Mouse (Mus musculus) thymus, adult 2 months (tissue): Measurements from ENCODE around the gene Slc7a9.

ENCODE experiments used
- CTCF ChIP-seq: fragments of 200-500 bp; IDR thresholded peaks from 2 replicates; pipeline ENCODE4 v1.5.1; 2012; ENCODE audit warnings: mild to moderate bottlenecking, control low read depth, low read length, moderate library complexity, borderline replicate concordance; ENCODE audit not compliant: control insufficient read depth, poor library complexity, insufficient read depth; ENCODE audit errors: extremely low read depth
- POLR2A ChIP-seq: fragments of 200-500 bp; IDR thresholded peaks from 2 replicates; pipeline ENCODE4 v1.6.1; 2012; ENCODE audit warnings: mild to moderate bottlenecking, low read length, control low read depth, moderate library complexity; ENCODE audit not compliant: control insufficient read depth, poor library complexity, insufficient read depth; ENCODE audit errors: extremely low read depth

- TF ChIP-seq POLR2A (no peak), CTCF (no peak)
Observed at GRCm38 (mm10) chr7:35465027-35465426, 16.4 kb downstream of the Slc7a9 start.
